Mouse (Mus musculus): ENCODE measurements around the gene Kdm4b.

Kdm4b gene

DNA sequence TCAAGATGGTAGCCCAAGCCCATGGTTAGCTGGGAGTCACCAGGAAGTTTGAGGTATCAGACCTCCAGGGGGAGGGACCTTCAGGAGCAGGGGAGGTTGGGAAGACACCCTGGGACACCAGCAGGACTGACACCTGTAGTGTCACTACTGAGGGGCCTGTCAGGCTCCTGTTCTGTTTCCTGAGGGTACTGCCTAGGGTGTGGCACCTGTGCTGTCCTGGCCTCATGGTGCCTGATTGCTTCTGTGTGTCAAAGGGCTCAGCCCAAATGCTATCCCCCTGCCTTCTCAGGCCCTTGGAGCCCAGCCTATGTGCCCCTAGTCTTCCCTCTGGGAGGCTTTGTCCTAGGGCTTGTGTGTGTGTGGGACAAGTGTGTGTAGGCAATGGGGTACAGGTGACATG, 22.7 kb downstream of the Kdm4b start:
- DNase-seq: no peak

- peak; percentile 63 to 91 for DNase-seq
Measured at GRCm38 (mm10) chr17:56350694-56351093, 24.8 kb downstream of the Kdm4b start.

GRCm38 (mm10) chr17:56356921-56357885, 31.3 kb downstream of the Kdm4b start:
- peak; percentile 77 to 83 for DNase-seq

GRCm38 (mm10) chr17:56359183-56359725, 33.4 kb downstream of the Kdm4b start:
- no peak for DNase-seq

- DNase-seq: no peak
Measured at GRCm38 (mm10) chr17:56359864-56360263, 34.0 kb downstream of the Kdm4b start.

DNA sequence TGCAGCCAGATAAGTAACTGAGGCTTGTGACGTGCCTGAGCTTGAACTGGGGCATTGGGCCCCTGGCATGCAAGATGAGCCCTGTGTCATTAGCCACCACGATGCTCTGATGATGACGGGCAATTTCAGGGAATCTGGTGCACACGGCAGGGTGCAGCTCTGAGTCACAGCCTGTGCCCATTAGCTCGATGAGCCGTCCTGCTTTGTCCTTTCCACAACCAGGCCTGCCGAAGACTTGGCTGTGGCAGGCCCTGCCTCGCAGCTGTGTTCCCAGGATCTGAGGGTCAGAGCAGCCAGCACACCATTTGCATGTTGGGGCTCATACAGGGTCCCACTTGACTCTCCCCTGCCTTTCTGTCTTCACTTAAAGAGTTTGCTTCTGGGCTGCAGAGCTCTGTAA, 34.6 kb downstream of the Kdm4b start:
- no peak for DNase-seq

DNA sequence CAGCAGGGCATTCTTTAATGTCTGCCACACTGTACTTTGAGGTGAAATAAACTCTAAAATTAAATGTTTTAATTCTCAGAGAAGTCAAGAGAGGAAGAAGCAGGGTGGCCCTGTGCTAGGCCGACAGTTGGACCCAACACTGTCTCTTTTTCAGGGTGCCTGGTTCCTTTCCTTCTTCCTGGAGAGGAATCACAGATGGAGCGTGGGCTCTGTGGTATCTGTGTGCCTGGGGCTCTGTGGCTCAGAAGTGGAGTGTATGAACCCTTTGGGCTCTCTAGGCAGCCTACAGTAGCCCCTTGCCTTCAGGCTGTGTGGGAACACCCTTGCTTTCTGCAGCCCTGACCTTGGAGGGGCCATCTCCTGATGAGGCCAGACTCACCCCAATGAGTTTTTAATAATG, 35.7 kb downstream of the Kdm4b start:
- no peak for DNase-seq

DNA sequence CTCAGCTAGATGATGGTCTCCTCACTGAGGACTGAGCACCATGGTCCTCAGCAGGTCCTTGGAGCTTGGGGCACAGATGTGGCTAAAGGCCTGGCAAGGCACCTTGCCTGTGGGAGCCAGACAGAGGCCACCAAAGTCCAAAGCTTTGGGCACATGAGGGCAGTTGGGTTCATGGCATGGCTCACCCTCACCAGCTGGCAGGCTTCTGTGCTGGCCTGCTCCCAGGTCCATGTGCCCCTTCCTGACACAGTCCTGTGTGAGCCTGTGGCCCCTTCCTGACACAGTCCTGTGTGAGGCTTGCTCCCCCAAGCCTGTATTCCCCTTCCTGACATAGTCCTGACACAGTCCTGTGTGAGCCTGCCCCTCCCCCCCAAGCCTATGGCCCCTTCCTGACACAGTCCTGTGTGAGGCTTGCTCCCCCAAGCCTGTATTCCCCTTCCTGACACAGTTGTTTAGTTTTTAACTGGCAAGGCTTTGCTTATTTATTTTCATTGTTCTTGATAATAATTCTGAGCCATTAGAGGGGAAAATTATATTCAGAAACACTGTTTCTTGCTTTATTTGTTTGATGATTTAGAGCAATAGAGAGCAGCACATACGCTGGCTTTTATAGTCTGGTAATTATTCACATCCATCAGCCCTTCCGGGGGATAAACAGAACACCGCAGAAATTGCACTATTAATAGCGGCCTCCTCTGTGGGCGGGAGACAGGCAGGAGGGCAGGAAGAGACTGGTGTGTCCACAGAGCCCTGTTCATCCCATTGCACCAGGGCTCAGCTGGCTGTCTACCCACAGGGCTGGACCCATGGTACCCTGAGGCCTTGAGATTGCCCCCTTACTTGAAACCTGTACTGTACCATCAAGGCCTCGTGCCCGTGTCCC, 40.2 kb downstream of the Kdm4b start:
- DNase-seq: no peak

DNA sequence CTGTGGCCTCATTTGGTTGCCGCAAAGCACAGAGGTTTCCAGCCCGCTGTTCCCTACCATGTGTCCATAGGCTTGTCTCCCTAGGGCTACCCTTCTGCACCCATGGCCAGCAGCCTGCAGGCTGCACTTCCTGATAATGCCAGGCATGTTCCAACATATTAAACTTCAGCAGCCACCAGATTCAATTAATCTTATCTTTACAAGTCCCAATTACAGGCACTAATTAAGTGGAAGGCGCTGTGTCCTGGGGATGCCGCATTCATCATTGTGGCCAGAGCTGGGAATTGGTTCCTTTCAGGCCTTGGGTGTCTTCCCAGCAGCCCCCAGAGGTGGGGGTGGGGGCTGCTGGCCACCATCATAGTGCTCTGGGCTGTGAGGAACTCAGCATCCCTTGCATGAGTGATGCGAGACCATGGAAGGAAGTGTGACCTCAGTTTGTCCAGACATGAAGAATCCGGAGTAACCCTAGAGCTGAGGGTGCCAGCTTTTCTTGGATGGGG, 42.5 kb downstream of the Kdm4b start:
- DNase-seq: no peak

DNA sequence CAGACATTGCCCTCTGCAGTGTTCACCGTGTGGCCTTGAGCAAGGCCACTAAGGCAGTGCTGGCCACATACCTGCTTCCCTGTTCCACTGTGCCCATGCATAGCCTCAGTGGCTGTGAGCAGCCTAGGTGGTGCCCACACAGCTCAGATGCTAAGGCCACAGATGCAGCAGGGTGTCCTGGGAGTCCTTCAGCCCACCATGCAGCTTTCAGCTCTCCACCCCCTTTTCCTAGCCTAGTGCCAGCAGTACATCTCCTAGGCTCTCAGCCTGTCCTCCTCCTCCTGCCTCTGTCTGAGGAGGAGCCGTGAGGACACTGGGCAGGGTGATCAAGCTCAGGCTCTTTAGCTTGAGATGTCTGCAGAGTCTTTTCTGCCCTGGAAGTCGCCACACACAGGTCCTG, 44.2 kb downstream of the Kdm4b start:
- DNase-seq: no peak

- no peak for DNase-seq
Measured at GRCm38 (mm10) chr17:56371029-56371660, 45.3 kb downstream of the Kdm4b start.

GRCm38 (mm10) chr17:56372109-56372508, 46.2 kb downstream of the Kdm4b start:
- DNase-seq: no peak

DNA sequence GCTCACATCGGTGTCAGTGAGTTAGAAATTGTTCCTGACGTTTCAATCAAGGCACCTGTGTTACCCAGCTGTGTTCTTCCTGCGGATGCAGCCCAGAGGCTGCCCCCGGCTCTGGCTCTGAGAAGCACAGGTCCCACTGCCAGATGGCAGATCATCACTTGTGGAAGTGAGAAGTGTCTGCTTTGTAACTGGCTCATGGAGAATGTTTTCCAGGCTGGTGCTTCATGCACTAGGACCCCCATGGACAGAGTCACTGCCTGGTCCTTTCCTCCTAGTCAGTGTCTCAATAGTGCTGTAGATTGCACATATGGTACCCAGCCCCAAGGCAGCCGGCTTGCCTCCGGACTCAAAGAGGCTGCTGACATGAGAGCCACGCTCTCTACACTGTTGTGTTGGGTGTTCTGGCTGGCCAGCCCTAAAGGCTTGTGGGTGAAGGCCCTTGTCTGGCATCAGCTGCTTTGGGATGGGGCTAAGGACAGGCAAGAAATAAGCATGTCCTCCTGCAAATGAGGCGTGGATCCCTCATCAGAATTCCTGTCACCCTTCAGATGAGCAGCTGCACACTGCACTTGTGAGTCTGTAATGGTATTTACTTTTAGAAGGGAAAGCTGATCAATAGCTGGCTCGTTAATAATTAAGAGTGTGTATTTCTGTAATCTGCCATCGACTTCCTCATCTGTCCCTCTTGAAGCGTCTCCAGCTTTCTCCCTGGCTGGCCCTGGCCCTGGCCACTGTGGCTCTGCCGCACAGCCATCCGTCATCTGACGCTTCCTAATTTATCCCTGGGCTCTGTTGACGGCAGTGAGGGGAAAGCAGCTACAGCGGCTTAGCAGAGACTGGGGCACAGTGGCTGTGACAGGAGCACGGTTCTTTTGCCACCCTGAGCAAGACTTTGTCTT, 47.5 kb downstream of the Kdm4b start:
- DNase-seq: no peak

- DNase-seq: no peak
Measured at GRCm38 (mm10) chr17:56374851-56375250, 49.0 kb downstream of the Kdm4b start.

- DNase-seq: no peak
Measured at GRCm38 (mm10) chr17:56379281-56379834, 53.5 kb downstream of the Kdm4b start.

DNA sequence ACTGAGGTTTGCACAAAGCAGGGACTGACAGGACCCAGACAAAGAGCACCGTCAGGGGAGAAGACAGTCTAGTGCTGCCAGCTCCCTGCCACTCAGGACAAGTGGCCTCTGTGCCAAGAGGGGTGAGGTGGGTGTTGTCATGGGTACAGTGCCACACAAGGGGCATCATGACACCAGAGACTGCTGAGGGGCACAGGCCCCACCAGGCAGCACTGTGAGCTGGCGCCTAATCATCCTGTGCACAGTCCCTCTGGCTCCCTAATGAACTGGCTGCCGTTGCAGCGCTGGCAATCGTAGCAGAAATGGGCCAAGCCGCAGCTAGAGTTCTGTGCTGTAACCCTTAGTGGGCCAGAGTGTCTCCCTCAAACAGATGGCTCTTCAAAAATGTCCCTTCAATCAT, 54.4 kb downstream of the Kdm4b start:
- DNase-seq: no peak

GRCm38 (mm10) chr17:56381183-56381582, 55.3 kb downstream of the Kdm4b start:
- peak; percentile 40 to 74 for DNase-seq

DNA sequence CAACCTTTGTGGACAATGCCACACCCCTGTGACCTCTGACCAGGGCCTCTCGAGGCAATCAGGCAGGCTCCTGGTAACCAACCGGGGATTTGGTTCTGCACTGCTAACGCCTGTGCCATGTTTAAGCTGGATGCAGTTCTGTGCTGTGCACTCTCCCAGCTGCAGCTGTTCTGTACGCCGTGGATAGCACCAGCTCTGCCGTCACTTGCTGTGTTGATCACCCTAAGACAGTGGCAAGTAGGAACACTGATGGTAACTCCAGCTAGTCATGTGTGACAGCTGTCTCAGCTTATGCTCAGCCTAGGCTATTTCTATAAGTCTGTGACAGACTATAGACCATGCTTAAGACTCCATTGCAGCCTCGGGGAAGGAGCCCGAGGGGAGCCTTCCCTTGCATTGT, 57.1 kb downstream of the Kdm4b start:
- DNase-seq: no peak

DNA sequence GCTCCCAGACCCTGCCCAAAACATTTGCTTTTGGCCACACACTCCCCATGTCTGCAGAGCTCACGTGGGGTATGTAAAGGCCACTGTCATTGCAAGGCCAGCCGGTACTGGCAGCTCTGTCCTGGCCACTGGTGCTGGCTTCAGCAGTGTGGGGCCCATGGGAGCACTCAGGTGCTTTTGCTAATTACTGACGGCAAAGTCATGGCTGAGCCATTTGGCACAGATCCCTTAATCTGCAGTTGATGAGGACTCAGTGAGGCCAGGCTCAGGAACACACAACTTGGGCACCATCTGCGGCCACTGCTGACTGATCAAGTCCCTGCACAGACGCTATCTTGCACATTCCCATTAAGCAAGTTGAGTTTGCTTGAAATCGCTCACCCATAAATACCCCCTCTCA, 59.0 kb downstream of the Kdm4b start:
- DNase-seq: peak; percentile 22 to 25

DNA sequence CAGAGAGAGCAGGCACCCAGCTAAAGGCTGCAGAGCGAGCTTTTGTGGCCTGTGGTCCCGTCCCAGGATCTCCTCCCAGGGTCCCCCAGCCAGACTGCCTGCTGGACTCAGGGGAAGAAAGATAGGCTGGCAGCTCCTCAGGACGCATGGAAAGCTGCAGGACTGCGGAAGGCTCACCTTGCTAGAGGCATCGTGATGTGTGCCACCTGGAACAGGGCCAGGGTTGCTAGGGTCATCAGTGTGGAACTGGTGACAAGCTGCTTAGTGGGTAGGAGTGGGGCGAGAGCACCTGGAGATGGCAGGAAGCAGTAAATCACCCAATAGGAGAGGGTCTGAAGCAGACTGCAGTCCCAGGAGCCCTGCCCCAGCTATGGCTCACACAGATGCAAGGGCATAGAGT, 61.8 kb downstream of the Kdm4b start:
- peak in 1 of 2 experiments; percentile 17 for DNase-seq

DNA sequence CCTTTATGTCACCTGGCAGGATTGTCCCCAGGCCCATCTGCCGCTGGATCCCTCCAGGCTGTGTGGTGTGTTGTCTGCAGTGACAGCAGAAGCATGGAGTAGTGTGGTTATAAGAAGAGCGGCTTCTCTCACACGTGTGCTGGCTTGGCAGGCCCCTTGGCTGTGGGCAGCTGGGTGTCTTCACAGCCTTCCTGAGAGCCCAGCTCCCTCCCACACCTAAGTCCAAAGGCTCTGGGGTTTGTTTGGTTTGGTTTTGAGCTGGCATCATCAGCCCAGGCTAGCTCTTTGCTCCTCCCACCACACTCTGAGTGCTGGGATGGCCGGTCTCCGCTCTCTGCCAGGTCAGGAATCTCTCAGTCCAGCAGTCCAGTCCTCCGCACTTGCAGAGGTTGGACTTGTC, 67.4 kb downstream of the Kdm4b start:
- no peak for DNase-seq
